Mouse (Mus musculus): Measurements from ENCODE around the gene Ghrl. TPM values are rescaled to one million over a fixed set of nuclear protein-coding genes. Genes with fewer than 3 reads are reported as not detected.

Ghrl gene
- total RNA-seq, 2 experiments from 2014 or later, result not detected

DNA sequence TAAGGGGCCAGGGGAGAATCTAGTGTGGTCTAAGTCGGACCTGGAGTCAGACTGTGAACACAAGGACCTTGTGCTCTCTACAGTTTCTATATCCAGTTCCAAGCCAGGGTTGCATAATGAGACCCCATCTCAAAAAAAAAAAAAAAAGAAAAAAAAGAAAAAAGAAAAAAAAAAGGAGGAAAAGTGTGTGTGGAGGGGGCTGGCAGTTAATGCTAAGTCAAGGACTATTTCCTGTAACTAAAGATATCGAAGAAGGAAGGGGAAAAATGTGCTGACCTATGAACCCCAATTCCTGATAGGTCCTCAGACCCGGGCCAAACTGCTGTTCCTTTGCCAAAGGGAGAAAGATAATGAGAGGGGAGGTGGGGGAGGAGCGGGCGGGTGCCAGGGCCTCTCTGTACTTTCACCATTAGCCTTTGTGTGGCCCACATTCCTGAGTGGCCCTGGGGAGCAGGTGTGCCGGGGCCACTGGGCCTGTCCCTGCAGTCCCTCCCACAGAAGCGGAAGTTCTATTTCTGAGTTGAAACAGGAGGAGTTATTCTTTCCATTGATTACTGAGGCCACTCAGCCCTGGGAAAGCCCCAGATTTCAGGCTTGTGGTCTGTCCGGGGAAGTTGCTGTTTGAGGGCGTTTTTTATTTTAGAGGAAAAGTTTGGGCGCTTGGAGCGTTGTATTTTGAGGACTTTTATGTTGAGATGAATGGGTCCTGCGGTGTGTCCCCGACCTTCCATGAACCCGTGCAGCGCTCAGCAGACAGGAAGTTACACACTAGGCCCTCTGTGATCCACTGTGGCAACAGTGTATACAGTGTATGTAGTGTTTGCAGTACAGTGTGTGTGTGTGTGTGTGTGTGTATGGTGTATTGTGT is 51.2 kb downstream of the Ghrl start:
- DNase-seq, result peak in 1 of 2 experiments; percentile 60

GRCm38 (mm10) chr6:113667611-113668122 is 52.0 kb downstream of the Ghrl start:
- no peak for DNase-seq

Small RNAs within 50 kb of the gene (microRNA-seq; reads per million reads assigned to microRNA genes)
- not detected for gene Mir7042

Other genes with a start within 250 kb of the Ghrl start
- gene Il17rc, start 248.5 kb downstream of the Ghrl start, total RNA-seq (2021), result 10 to 100 TPM; 18.1 to 19.5 TPM
- gene Creld1, start 236.6 kb downstream of the Ghrl start, total RNA-seq (2021), result 10 to 100 TPM; 55.9 to 58.0 TPM
- under 1 TPM; 0.17 to 0.26 TPM for gene Prrt3, start 217.9 kb downstream of the Ghrl start, total RNA-seq (2021)
- 100 to 1,000 TPM in 1 of 2 experiments, 10 to 100 TPM in 1; 96.2 to 122 TPM for gene Emc3, start 188.2 kb downstream of the Ghrl start, total RNA-seq (2021)
- 1 to 10 TPM in 1 of 2 experiments, under 1 TPM in 1; 0.83 to 1.5 TPM for gene Fancd2, start 188.2 kb downstream of the Ghrl start, total RNA-seq (2021)
- under 1 TPM in 1 of 2 experiments, not detected in 1; 0.40 TPM for gene Fancd2os, start 119.2 kb downstream of the Ghrl start, total RNA-seq (2021)
- gene Brk1, start 115.1 kb downstream of the Ghrl start, total RNA-seq (2021), result 100 to 1,000 TPM; 164 to 225 TPM
- 10 to 100 TPM; 27.1 to 32.8 TPM for gene Vhl, start 95.9 kb downstream of the Ghrl start, total RNA-seq (2021)
- gene Irak2, start 81.4 kb downstream of the Ghrl start, total RNA-seq (2021), result 10 to 100 TPM; 17.8 to 21.9 TPM
- gene Tatdn2, start 22.8 kb downstream of the Ghrl start, total RNA-seq (2021), result 10 to 100 TPM; 58.0 to 60.5 TPM
- 100 to 1,000 TPM; 116 to 130 TPM for gene Sec13, start 20.9 kb upstream of the Ghrl start, total RNA-seq (2021)